Mouse (Mus musculus) spleen, postnatal 4 days (tissue): Measurements from ENCODE around the gene Scfd2.

Experiments
- DNase-seq, 2 experiments: peaks; one replicate each; pipeline ENCODE4 v3.0.0; 2022; ENCODE audit warnings: low spot score in 2 of 2

The Scfd2 gene

GRCm38 (mm10) chr5:74173162-74173844 is 358.3 kb downstream of the Scfd2 start:
- DNase-seq, result no peak

GRCm38 (mm10) chr5:74172208-74172607 is 359.4 kb downstream of the Scfd2 start:
- DNase-seq, result no peak

- no peak for DNase-seq
These were observed 359.8 kb downstream of the Scfd2 start for GRCm38 (mm10) chr5:74171768-74172167.

- no peak for DNase-seq
These were observed 363.5 kb downstream of the Scfd2 start for GRCm38 (mm10) chr5:74168085-74168484.

GRCm38 (mm10) chr5:74166642-74167041 is 364.9 kb downstream of the Scfd2 start:
- no peak for DNase-seq

- DNase-seq, result no peak
These were observed 367.0 kb downstream of the Scfd2 start for GRCm38 (mm10) chr5:74164547-74164946.

GRCm38 (mm10) chr5:74163141-74163540 is 368.4 kb downstream of the Scfd2 start:
- no peak for DNase-seq

GRCm38 (mm10) chr5:74162013-74162412 is 369.5 kb downstream of the Scfd2 start:
- DNase-seq, result no peak

GRCm38 (mm10) chr5:74161297-74161926 is 370.1 kb downstream of the Scfd2 start:
- no peak for DNase-seq

GRCm38 (mm10) chr5:74160349-74160748 is 371.2 kb downstream of the Scfd2 start:
- no peak for DNase-seq

- DNase-seq, result no peak
These were observed 371.7 kb downstream of the Scfd2 start for GRCm38 (mm10) chr5:74159906-74160305.

GRCm38 (mm10) chr5:74158929-74159632 is 372.5 kb downstream of the Scfd2 start:
- DNase-seq, result no peak

GRCm38 (mm10) chr5:74155860-74156351 is 375.7 kb downstream of the Scfd2 start:
- DNase-seq, result no peak
